Mouse (Mus musculus): ENCODE results near the gene Zfp317. TPM values are rescaled to one million over a fixed set of nuclear protein-coding genes. Genes with fewer than 3 reads are reported as not detected.
"Not testable (repeated sequence)": the region's sequence is repeated elsewhere in the genome, so short reads cannot be mapped to it uniquely, and the experiment has no call there.

Gene Zfp317
- polyA plus RNA-seq (2015; fragmentation: Nextera tagmentation; extraction: Ambion mirVana), result 44.4 and 44.8 TPM in 2 replicates

DNA sequence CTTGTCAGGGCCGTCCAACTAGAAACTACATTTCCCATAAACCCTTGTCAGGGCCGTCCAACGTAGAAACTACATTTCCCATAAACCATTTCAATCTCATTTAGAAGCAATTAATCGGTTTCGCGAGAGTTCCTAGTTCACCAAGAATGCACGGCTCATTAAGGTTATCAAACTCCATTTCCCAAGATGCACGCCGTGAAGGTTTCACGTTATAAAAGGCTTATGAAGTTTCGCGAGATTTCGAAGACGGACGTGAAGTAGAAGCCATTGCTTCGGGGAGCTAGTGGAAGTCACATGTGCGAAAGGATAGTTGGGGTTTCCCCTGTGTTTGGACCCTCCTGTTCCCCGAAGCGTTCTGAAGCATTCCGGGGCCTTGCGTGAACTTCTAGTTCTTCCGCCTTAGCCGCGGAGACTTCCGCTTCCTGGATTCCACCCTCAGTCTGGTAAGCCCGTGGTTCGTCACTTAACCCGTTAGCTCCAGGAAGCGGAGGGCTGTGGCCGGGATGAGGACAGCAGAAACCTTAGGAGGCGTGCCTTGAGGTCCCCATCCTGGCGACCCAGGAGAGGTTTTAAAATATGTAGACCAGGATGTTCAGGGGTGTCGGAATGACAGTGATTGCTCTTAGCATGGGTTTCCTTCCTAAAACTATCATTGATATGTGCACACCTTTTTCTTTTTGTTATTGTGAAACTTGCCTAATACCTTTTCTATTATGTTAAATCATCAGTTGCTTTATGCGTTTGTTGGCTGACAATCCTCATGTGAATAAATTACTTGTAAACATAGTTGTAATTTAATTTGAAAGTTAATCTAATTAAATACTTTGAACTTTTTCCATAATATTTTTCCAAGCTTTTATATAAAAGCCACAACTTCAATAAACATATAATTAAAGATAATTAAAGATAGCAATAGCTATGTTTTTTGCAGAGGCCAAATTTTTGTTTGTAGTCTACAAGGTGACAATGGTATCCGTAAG lies at the start of gene Zfp317:
Gene Zfp317, plus strand, starts transcription at position 260 of the 980 bp plus-strand sequence.
- Histone ChIP-seq H3K4me1 (no peaks in the 10 kb centered on the region), H3K9me3 (replicated peaks) (no peaks in the 10 kb centered on the region), H3K9ac (peak within 1 kb of the TSS; percentile 69), H3K4me2 (peak within 1 kb of the TSS; percentile 53), H3K4me3 (peak within 1 kb of the TSS; percentile 59), H3K27me3 (no peaks in the 10 kb centered on the region), H3K27ac (peak within 1 kb of the TSS; percentile 87), H3K36me3 (ENCODE audit: poor library complexity, severe bottlenecking) (peaks cover 15% of the 10 kb centered on the region; the same call in 1 of the 2 replicates)
- peak; percentile 97 for ATAC-seq
- WGBS, result 2% methylated on average over 35 of the region's 35 CpGs

DNA sequence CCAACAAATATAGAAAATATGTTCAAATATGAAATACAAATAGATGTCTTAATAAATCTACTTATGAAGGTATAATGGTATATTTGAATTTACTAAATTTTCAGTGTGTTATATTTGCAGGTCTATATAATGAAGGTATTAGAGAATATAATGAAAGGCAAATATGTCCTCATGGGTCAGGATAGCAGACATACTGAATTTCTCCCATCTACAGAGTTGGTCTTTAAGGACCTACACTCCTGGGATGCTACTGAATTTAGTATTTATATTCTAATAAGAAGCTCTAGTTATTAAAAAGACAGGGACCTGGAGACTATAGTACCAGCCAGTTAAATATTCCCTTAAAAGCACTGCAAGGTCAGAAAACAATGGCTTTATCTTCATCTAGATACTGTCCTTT lies 39.6 kb upstream of the Zfp317 start, which contains the start of gene Olfr855:
Gene Olfr855, plus strand, starts transcription at position 301 of the 400 bp plus-strand sequence.
- no peaks in the 10 kb centered on the region for H3K27me3 ChIP-seq
- H3K36me3 ChIP-seq (ENCODE audit: poor library complexity, severe bottlenecking), result no peaks in the 10 kb centered on the region
- no peak within 1 kb of the TSS for H3K9ac ChIP-seq
- no peak within 1 kb of the TSS for H3K27ac ChIP-seq
- no peaks in the 10 kb centered on the region for H3K4me1 ChIP-seq
- peaks cover 9% of the 10 kb centered on the region for H3K9me3 ChIP-seq (replicated peaks)
- ATAC-seq, result no peak
- no peak within 1 kb of the TSS for H3K4me3 ChIP-seq
- H3K4me2 ChIP-seq, result no peak within 1 kb of the TSS

DNA sequence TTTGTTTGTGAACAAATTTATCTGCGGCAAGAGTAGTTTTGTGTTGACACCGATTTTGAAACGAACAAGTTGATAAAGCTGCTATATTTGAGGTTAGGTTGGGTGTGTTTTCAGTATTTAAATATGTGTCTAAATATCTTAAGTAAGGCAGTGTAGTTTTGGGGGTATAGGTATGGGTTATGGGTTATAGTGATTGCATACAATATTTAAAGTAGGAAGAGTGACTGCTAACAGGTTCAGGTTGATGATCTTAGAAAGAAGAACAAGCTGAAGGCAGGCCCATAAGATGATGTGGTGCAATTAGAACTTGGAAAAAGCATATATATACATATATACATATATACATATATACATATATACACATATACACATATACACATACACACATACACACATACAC lies 605 bp upstream of the Zfp317 start:
- Histone ChIP-seq H3K9me3 (replicated peaks) (no peaks in the 10 kb centered on the region; the same call in 1 of the 2 replicates), H3K36me3 (ENCODE audit: poor library complexity, severe bottlenecking) (peaks cover 11% of the 10 kb centered on the region; the same call in 1 of the 2 replicates), H3K27ac (no peak overlapping the region), H3K4me2 (no peak overlapping the region), H3K4me3 (no peak overlapping the region), H3K27me3 (no peaks in the 10 kb centered on the region), H3K4me1 (no peaks in the 10 kb centered on the region), H3K9ac (no peak overlapping the region)
- WGBS, result 95% methylated on average over 3 of the region's 3 CpGs
- ATAC-seq, result peak; percentile 25

DNA sequence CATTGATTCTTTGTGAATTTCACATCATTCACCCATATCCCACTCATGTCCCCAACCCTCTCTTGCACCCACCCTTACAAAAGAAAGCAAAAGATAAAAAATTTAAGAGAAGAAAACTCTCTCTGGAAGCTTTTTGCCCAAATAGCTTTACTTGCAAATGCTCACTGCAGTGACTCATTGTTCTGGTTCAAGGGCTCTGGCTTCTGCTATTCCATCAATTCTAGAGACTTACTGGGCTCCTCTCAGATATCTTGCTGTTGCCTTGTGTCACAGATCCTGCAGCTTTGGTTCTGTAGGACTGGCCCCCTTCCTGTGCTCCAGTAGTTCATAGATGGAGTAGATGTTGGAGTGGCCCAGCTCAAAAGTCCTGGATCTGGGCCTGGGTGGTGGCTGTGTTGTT lies 7.7 kb downstream of the Zfp317 start:
- Histone ChIP-seq H3K9me3 (replicated peaks) (no peaks in the 10 kb centered on the region), H3K4me3 (no peak overlapping the region), H3K4me2 (no peak overlapping the region), H3K27me3 (no peaks in the 10 kb centered on the region), H3K27ac (no peak overlapping the region), H3K9ac (no peak overlapping the region), H3K4me1 (no peaks in the 10 kb centered on the region), H3K36me3 (ENCODE audit: poor library complexity, severe bottlenecking) (peaks cover 31% of the 10 kb centered on the region)
- ATAC-seq, result no peak

DNA sequence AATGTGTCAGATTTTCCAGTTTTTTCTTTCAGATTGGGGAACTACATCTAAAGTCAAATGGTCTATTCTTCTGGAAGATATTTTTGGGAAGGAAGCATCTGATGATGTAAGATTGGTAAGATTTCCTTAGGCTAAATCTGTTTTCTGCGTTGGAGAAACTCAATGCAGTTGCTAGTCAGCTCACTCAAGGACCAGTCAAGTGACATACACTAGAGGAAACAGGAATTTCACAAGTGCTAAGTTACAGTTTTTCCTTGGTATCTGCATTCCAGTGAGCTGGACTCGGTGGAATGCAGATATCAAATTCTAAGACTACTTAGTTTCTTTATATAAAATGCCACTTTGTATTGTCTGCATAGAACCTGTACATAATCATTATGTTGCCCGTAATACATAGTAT lies 23.3 kb downstream of the Zfp317 start:
- no peak overlapping the region for H3K4me3 ChIP-seq
- WGBS, result 94% methylated on average over 3 of the region's 3 CpGs
- H3K27ac ChIP-seq, result no peak overlapping the region
- H3K36me3 ChIP-seq (ENCODE audit: poor library complexity, severe bottlenecking), result peaks cover 77% of the 10 kb centered on the region
- no peaks in the 10 kb centered on the region for H3K4me1 ChIP-seq
- no peak overlapping the region for H3K4me2 ChIP-seq
- ATAC-seq, result no peak
- no peaks in the 10 kb centered on the region for H3K9me3 ChIP-seq (replicated peaks)
- no peaks in the 10 kb centered on the region for H3K27me3 ChIP-seq
- H3K9ac ChIP-seq, result no peak overlapping the region

DNA sequence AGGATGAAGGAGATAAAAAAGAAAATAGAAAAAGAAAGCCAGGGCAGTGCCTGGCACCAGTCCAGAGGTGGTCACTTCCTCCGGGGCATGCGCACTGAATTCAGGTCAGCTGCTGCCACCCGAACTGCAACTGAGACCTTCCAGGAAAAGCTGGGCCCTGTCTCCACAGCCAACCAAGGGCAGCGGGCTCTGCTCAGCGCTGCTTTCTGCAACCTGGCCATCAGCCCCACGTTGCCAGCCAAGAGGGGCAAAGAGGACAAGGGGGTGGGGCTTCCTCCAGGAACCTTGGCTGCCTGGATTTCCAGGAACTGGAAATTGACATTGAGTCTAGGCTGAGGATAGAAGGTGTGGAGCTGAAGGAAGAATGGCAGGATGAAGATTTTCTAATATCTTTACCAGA lies 68.4 kb downstream of the Zfp317 start:
- no peak overlapping the region for H3K27ac ChIP-seq
- no peaks in the 10 kb centered on the region for H3K4me1 ChIP-seq
- no peak for ATAC-seq
- 92% methylated on average over 6 of the region's 6 CpGs for WGBS
- H3K36me3 ChIP-seq (ENCODE audit: poor library complexity, severe bottlenecking), result no peaks in the 10 kb centered on the region
- no peak overlapping the region for H3K4me2 ChIP-seq
- H3K9me3 ChIP-seq (replicated peaks), result no peaks in the 10 kb centered on the region; the same call in 1 of the 2 replicates
- no peak overlapping the region for H3K4me3 ChIP-seq
- H3K9ac ChIP-seq, result no peak overlapping the region
- no peaks in the 10 kb centered on the region for H3K27me3 ChIP-seq

DNA sequence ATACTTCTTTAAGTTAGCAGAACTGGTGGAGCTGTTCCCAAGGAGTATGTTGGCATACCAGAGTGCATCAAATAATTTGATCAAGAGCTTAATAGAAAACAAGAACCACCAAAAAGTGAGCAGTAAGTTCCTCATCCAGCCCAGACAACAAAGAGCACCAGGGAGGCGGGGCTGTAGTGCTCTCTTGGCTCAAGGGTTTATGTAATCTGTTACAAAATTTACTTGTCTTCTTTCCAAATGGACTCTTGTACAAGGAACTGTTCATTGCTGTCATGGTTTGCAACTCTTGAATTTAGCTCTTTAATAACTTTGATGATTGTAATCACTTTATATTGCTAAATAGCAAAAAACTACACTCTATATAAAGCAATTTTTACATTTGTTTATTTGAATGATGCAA lies 69.5 kb downstream of the Zfp317 start:
- 71% methylated on average over 1 of the region's 1 CpGs for WGBS
- Histone ChIP-seq H3K27me3 (no peaks in the 10 kb centered on the region), H3K4me1 (no peaks in the 10 kb centered on the region), H3K27ac (no peak overlapping the region), H3K36me3 (ENCODE audit: poor library complexity, severe bottlenecking) (no peaks in the 10 kb centered on the region), H3K9me3 (replicated peaks) (no peaks in the 10 kb centered on the region; the same call in 1 of the 2 replicates), H3K4me3 (no peak overlapping the region), H3K4me2 (no peak overlapping the region), H3K9ac (no peak overlapping the region)
- ATAC-seq, result no peak

DNA sequence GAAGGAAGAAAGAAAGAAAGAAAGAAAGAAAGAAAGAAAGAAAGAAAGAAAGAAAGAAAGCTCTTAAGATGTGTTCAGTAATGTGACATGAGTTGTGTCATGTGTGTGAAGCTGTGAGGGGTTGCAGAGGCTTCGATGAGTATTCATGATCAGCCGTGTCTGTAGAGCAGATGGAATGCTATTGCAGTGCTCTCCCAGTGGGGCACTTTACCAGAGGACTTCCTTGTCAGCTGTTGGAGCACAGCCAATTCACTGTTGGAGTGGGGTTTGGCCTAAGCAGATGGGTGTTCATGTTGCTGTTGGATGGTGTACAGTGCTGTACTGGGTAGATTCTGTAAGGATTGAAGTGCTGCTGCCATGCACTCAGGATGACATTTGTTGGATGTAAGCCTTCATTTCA lies 70.5 kb downstream of the Zfp317 start:
- H3K4me3 ChIP-seq, result no peak overlapping the region

DNA sequence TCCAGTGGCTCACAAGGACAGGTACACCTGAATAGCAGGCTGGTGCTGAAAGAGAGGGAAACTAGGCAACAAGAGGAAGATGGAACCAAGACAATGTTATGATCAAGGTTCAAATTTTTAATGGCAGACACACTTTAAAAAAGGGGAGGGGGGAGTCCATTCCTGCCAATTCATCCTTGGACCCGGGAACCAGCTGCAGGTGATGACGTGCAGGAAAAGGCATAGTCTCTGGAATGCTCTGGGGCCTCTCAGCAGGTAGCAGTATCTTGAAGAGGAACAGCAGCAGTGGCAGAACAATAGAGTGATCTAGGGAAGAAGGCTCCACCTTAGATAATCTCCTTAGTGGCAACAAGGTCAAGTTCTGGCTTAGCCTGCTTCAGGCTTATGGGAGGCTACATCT lies 72.4 kb downstream of the Zfp317 start:
- not testable (repeated sequence) for H3K36me3 ChIP-seq (ENCODE audit: poor library complexity, severe bottlenecking); H3K27ac ChIP-seq; H3K9ac ChIP-seq; H3K4me1 ChIP-seq; ATAC-seq; H3K4me3 ChIP-seq; H3K27me3 ChIP-seq; H3K9me3 ChIP-seq (replicated peaks); H3K4me2 ChIP-seq
- 38% methylated on average over 2 of the region's 2 CpGs for WGBS

More for the DNA sequence above, 70.5 kb downstream of the Zfp317 start:
- no peak overlapping the region for H3K4me2 ChIP-seq
- no peaks in the 10 kb centered on the region for H3K4me1 ChIP-seq
- H3K27me3 ChIP-seq, result no peaks in the 10 kb centered on the region
- H3K9me3 ChIP-seq (replicated peaks), result no peaks in the 10 kb centered on the region; the same call in 1 of the 2 replicates
- 82% methylated on average over 2 of the region's 2 CpGs for WGBS
- ATAC-seq, result no peak
- no peaks in the 10 kb centered on the region for H3K36me3 ChIP-seq (ENCODE audit: poor library complexity, severe bottlenecking)
- no peak overlapping the region for H3K27ac ChIP-seq
- no peak overlapping the region for H3K9ac ChIP-seq

DNA sequence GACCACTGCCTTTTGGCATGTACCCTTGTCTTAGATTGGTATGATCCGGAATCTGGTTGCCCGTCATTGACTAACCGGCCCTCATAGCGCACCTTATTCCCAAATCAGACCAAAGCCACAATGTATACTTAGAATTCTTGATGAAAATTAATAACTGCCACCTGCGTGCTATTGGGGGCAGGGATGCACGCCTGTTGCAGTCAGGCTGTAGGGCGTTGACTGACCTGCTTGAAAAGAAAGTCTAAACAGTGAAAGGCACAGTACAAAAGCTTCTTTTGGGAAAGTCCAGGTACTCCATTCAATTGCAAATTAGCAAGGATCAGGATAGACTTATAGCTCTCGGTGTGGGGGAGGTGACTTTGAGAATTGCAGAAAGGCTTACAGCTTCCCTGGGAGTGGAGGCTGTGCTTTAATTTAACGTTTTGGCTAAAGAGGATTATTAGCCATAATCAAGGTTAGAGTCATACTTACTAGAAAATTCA lies 73.0 kb downstream of the Zfp317 start:
- H3K4me1 ChIP-seq; H3K9ac ChIP-seq; H3K27me3 ChIP-seq; H3K9me3 ChIP-seq (replicated peaks); H3K27ac ChIP-seq; H3K4me3 ChIP-seq; H3K4me2 ChIP-seq; H3K36me3 ChIP-seq (ENCODE audit: poor library complexity, severe bottlenecking); ATAC-seq: not testable (repeated sequence)
- 59% methylated on average over 9 of the region's 9 CpGs for WGBS
